In the genomic region with DNA sequence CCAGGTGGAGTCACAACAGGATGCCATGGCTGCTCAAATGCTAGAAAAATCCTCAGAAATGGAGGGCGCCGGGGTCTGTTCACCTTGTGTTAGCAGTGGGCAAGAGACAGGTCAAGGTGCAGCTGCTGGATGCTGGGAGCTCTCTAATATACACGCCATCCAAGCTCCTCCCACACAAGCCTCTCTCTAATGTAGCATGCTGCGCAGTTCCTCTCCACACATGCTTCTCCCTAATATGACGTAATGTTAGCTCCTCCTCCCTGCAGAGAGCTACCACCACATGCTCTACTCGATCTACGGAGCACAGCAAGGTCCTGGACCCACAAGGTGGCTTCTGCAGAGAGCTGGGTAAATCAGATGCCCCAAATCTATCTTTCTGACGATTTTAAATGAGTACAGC, we compare ENCODE assay signal across 11 mouse cellular contexts. TPM values are rescaled to one million over a fixed set of nuclear protein-coding genes. Genes with fewer than 3 reads are reported as not detected.
DNase-seq lines count a peak whose midpoint lies in the region; ATAC-seq and TF ChIP-seq lines count a peak whose summit lies in the region.
"Had no signal": no experiment of that assay in that cellular context is flagged by ENCODE, and none has a peak within 500 bp of the region (broad histone marks: within the 10 kb centered on the region; RNA-seq: fewer than 3 reads in every experiment).

No protein-coding gene starts in this region.

- H3K27ac ChIP-seq in kidney, postnatal 0 days = no peak overlapping the region
- H3K27ac ChIP-seq in cortical plate, adult 2 months (ENCODE audit: insufficient read depth, low read length) = no peak overlapping the region
- H3K27ac ChIP-seq: limb, embryonic 15.5 days had no signal

- TF ChIP-seq CTCF in kidney, postnatal 0 days (IDR thresholded peaks at IDR 0.05; ENCODE audit: low read depth) = no peak
- TF ChIP-seq CTCF in cortical plate, adult 2 months (IDR thresholded peaks at IDR 0.05; ENCODE audit: extremely low read depth, insufficient read depth, low read length) = no peak

- peak; percentile 17 for DNase-seq in kidney, postnatal 0 days (ENCODE audit: low spot score)
- DNase-seq in kidney, postnatal 10 days = no peak
- DNase-seq in MN1 (ENCODE audit: low spot score) = peak; percentile 36
- no peak for DNase-seq in ovary, postnatal 36 days (ENCODE audit: low spot score)
- DNase-seq in embryo, embryonic 9.5 days (ENCODE audit: extremely low spot score) = no peak
- DNase-seq: thymus, adult 18-20 months had no signal

- no peak overlapping the region for H3K4me3 ChIP-seq in kidney, postnatal 0 days (replicated peaks; ENCODE audit: low read depth, low read length)
- H3K4me3 ChIP-seq in cortical plate, adult 2 months (ENCODE audit: insufficient read depth, low read length) = 0 out of 2 replicates have a peak overlapping the region, but pooled peaks have one; percentile 10
- H3K4me3 ChIP-seq: limb, embryonic 15.5 days had no signal

- H3K36me3 ChIP-seq in kidney, postnatal 0 days (ENCODE audit: insufficient read depth, low read length) = no peaks in the 10 kb centered on the region
- H3K36me3 ChIP-seq: limb, embryonic 15.5 days had no signal

- no peak for ATAC-seq in kidney, postnatal 0 days (replicated peaks; ENCODE audit: low FRiP score, low read depth)
- peak; percentile 86 for ATAC-seq in megakaryocyte, adult 5-6 weeks (ENCODE audit: poor library complexity, severe bottlenecking)
- ATAC-seq in erythroid progenitor cell, adult 5-6 weeks (replicated peaks; ENCODE audit: low FRiP score, poor library complexity, severe bottlenecking) = no peak
- ATAC-seq: Patski had no signal

- H3K4me2 ChIP-seq in kidney, postnatal 0 days (ENCODE audit: low read length) = no peak overlapping the region
- H3K4me2 ChIP-seq: limb, embryonic 15.5 days had no signal

- no peak overlapping the region for H3K9ac ChIP-seq in kidney, postnatal 0 days (ENCODE audit: low read depth, low read length)
- H3K9ac ChIP-seq: limb, embryonic 15.5 days had no signal

- H3K27me3 ChIP-seq in kidney, postnatal 0 days (ENCODE audit: insufficient read depth, low read length) = no peaks in the 10 kb centered on the region
- H3K27me3 ChIP-seq: limb, embryonic 15.5 days; Patski had no signal

- TF ChIP-seq POLR2A in cortical plate, adult 2 months (IDR thresholded peaks at IDR 0.05; ENCODE audit: extremely low read depth, insufficient read depth, low read length) = 0 out of 2 replicates have a peak, but pooled peaks have one; percentile 17

- 57% methylated on average over 8 of the region's 8 CpGs for WGBS in kidney, postnatal 0 days

- no peaks in the 10 kb centered on the region for H3K9me3 ChIP-seq in kidney, postnatal 0 days (replicated peaks; ENCODE audit: low read length)
- H3K9me3 ChIP-seq: limb, embryonic 15.5 days had no signal

- H3K4me1 ChIP-seq in kidney, postnatal 0 days (replicated peaks; ENCODE audit: insufficient read depth, low read length) = 0 out of 2 replicates have a peak, but pooled peaks cover 3% of the 10 kb centered on the region
- H3K4me1 ChIP-seq in cortical plate, adult 2 months (ENCODE audit: control insufficient read depth, insufficient read depth, low read length) = no peaks in the 10 kb centered on the region
- H3K4me1 ChIP-seq: limb, embryonic 15.5 days had no signal

RNA-seq across cellular contexts. Expression of gene Fsip1, which starts 50.8 kb away (rescaled TPM):
- polyA plus RNA-seq in kidney, postnatal 0 days (2015; fragmentation: Nextera tagmentation; extraction: Ambion mirVana) = 0.96 and 1.1 TPM in 2 replicates
- 0.38 and 0.65 TPM in 2 replicates for polyA plus RNA-seq in cortical plate, adult 2 months (2012; rRNA removed)
- not detected in 2 replicates for total RNA-seq in megakaryocyte, adult 5-6 weeks (2015)
- total RNA-seq in megakaryocyte, adult 5-6 weeks (2017) = 0.07 TPM in 1 of 2 replicates, not detected in the other
- not detected in 2 replicates for total RNA-seq in erythroid progenitor cell, adult 5-6 weeks (2015; ENCODE audit: low replicate concordance)
- not detected in 2 replicates for total RNA-seq in erythroid progenitor cell, adult 5-6 weeks (2017; ENCODE audit: low replicate concordance)

Comparison
In these comparisons a context has a peak if more than half of its experiments do, and no peak if none do; other contexts are left out.
1. DNase-seq: peak in kidney, postnatal 0 days (single experiment) and MN1 (single experiment); none in kidney, postnatal 10 days (single experiment), ovary, postnatal 36 days (single experiment) and embryo, embryonic 9.5 days (single experiment).